Mouse (Mus musculus) T-helper 2 cell (primary cell): Measurements from ENCODE around the gene Gm28374.
"Not testable (repeated sequence)": the region's sequence is repeated elsewhere in the genome, so short reads cannot be mapped to it uniquely, and the experiment has no call there.

Experiments used
- in situ Hi-C: fragments of 300-600 bp; cut with MboI, MseI; formaldehyde crosslinking; loops from one replicate; pipeline ENCODE4 v1.15.1; 2025; ENCODE audit warnings: high pct_unique_total_duplicates

Gene Gm28374

DNA sequence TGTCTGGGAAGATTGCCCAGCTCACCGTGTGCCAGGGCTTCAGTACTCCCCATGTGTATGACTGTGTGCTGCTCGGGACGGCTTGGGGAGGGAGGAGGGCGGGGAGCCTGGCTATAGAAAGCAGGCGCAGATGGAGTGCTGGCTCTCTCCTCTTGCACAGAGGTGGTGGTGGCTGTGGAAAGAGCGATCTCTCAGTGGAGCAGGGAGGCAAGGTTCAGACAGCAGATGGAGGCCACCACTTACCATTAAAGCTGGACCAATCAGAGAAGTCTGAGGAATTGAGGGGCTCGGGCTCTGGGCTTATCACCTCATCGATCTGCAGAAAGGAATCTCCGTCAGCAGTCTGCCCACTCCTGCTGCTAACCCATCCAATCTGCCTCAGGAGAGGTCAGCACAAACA, at the start of gene Gm28374:
Gene Gm28374, minus strand, starts transcription at position 101 of the 400 bp plus-strand sequence.
- in situ Hi-C loops, result loop anchor here (10.0 kb wide), 1 partner anchor 1133 kb away; the partner anchor contains the start of gene Cox8a

DNA sequence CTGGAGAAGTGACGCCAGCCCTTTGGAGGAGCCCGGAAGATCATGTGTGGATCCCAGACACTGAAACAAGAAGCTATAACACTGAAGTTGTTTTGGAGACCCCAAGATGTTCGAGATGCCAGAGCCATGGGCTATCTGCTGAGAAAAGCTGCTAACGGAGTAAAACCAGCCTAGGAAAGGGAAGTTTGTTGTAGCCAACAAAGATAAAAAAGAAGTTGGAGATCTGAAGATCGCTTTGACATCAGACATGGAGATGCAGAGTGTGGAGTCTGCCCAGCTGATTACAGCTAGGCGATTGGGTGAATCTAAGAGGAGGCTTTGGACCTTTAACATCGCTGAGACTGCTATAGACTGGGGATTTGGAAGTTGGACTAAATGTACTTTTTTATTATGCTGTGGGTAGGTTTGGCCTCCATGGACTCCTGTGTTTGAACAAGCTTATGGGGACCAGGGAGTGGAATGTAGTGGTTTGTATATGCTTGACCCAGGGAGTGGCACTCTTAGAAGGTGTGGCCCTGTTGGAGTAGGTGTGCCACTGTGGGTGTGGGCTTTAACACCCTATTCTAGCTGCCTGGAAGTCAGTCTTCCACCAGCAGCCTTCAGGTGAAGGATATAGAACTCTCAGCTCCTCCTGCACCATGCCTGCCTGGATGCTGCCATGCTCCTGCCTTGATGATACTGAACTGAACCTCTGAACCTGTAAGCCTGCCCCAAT, 48.5 kb upstream of the Gm28374 start:
- in situ Hi-C loops, result not testable (repeated sequence)

DNA sequence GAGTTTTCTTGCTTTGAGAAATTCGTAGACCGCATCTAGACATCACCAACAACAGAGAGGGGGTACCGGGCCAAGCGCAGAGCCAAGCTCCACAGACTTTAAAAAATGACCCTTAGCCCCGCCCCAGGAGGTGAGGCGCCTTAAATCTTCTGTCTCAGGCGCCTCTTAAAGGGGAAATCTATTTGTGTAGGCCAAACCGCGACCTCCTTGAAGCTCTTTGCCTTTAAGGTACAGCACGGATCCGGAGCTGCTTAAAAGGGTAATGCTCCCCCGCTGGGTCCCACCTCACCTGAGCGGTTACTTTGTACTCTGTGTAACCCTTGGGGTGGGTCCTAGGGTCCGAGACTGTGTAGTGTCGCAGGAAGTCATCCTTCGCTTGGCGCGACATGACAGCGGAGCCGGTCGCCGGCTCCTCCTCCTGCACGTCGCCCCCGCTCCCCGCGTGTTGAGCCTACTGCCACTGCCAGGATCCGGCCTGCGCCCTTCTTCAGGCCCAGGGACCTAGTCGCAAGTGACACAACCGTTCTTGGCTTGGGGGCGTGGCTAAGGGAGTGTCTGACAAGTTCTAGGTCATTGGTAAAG, 45.8 kb upstream of the Gm28374 start, which contains the start of gene Snx15:
Gene Snx15, minus strand, starts transcription at position 545 of the 582 bp plus-strand sequence.
- in situ Hi-C loops, result no loop called here

DNA sequence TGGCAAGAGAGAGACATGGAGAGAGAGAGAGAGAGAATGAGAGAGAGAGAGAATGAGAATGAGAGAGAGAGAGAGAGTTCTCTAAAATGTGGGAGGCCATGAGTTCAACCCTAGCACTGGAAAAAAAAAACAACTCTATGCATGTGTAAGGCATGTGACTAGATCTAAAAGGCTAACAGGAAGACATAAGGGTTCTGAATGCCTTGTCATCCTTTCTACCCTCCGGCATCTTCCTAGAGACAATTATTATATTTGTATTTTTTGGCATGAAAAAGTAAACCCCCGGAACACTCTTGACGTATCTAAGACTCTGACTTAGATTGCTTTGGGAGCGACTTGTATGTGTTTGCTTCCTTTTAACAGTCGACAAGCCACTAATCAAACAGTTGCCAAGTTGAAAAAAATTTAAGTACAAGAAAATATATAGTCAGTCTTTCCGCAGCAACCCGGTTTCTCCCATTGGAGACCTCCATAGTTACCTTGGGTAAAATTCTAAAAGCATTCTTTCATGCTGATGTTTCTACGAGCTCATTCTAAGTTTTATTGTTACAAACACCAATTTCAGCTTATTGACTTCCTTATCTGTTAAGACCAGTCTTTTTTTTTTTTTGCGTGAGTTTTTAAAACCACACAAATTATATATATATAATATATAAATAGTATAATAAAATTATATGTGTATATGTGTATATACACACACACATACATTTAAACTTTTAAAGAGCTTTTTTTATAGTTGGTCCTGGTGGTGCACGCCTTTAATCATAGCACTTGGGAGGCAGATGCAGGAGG, 44.9 kb upstream of the Gm28374 start:
- in situ Hi-C loops, result no loop called here

DNA sequence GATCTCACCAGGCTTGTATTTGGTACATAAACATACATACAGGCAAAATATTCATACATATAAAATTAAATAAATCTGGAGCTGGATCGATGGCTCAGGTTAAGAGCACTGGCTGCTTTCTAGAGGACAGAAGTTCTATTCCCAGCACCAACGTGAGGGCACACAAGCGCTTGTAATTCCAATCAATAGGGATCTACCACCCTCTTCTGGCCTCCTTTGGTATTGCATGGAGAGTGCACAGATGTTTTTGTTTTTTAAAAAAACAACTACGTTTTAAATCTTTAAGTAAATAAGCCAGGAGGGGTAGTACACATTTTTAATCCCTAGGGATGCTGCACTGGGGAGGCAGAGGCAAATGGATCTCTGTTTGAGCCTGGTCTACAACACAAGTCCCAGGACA, 44.2 kb upstream of the Gm28374 start:
- in situ Hi-C loops, result no loop called here

DNA sequence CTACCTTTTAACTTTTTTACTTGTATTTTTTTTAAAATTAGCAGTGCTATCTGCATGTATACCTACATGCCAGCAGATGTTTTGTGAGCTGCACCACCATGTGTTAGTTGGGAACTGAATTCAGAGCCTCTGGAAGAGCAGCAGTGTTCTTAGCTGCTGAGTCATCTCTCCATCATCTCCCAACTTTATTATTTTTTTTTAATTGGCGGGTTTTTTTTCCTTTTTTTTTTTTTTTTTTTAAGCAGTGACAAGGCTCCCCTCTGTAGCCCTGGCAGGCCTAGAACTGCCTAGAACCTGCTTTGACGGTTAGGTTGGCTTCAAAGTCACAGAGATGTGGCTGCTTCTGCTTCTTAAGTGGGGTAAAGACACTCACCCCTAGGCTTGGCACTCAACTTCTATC, 42.8 kb upstream of the Gm28374 start:
- in situ Hi-C loops, result loop anchor here (5.0 kb wide), 1 partner anchor 163 kb away; the partner anchor contains the start of gene Pola2

DNA sequence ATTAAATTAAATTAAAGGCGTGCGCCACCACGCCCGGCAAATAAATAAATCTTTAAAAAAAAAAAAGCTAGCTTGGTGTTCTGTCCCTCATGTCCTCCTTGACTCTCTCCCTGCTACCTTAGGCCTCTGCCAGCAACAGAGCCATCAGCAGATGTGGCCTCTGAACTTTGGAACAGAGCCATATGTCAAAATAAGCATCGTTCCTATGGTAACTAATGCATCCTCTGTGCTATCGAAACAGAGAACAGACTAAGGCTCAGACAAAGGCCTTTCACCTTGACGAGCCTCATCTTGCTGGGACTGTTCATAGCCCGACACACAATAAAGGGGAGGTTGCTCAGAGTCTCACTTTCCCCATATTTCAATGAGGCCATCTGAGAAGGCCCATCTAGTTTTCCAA, 41.3 kb upstream of the Gm28374 start:
- in situ Hi-C loops, result loop anchor here (5.0 kb wide), 1 partner anchor 161 kb away; the partner anchor contains the start of gene Pola2

DNA sequence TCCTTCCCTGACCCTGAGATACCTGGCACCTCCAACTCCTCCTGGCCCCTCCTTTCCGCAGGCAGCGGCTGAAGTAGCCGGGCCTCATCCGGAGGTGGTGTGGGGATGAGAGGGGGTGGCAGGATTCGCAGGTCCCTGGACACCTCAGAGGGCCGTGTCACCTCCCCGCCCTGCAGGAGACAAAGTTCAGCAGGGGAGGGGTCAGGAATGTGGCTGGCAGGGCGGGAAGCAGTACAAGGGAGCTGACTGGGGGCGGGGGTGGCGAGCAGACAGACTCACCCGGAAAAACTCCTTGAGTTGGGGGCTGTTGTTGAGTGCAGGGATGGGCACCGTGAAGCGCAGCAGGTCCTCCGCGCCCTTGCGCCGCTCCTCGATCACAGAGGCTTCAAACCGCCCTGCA, 39.7 kb upstream of the Gm28374 start:
- in situ Hi-C loops, result loop anchor here (5.0 kb wide), 1 partner anchor 159 kb away; the partner anchor contains the start of gene Pola2

DNA sequence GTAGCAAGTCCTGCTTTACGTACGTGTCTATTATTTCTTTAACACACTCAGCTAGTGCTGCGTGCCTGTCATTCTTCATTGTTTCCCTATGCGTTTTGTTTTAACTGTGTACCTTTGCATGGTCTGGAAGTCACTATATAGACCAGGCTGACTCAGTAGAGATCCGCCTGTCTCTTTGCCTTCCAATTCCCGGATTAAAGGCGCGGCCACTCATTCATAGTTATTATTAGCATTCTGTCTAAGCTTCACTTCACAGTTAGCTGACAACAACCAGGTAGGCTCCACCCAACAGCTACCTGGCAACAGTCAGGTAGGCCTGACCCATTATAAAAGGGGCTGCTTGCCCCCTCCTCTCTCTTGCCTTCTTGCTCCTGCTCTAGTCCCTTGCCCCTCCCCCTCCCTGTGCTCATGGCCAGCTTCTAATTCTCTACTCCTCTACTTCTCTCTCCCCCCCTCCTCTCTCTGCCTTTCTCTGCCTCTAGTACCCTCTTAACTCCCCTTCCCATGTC, 36.7 kb upstream of the Gm28374 start:
- in situ Hi-C loops, result loop anchor here (5.0 kb wide), 1 partner anchor 61 kb away; the partner anchor contains the start of genes Fau and Mrpl49

DNA sequence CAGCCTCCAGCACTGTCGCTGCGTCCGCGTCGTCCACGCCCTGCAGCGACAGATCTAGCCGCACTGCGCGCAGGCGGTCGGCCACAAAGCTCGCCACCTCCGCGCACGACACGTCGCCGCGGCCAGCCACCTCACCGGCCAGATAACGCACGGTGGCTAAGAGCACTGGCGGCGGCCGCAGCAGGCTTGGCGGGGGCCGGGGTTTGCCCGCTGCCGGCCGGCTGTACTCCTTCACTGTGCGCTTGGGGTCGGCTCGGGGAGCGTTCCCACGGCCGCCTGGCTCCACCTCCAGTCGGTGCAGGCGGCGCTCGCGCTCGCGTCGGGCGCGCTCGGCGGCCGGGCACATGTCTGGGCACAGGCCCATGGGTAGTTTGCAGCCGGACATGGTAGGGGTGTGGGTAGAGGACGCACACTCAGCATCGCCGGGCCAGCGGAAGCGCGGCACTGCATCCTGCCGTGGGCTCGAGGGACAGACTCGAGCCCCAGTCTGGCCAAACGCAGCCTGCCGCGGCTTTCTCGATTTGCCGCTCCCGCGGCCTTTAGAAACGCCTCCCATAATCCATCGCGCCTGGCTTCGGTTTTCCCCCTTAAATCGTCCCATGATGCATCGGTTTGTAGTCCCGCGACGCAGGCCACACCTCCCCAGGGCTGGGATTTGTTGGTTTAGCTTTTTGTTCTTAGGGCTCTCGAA, 36.1 kb upstream of the Gm28374 start, which contains the start of gene Sac3d1:
Gene Sac3d1, minus strand, starts transcription at position 665 of the 691 bp plus-strand sequence.
- in situ Hi-C loops, result loop anchor here (5.0 kb wide), 1 partner anchor 61 kb away; the partner anchor contains the start of genes Fau and Mrpl49

DNA sequence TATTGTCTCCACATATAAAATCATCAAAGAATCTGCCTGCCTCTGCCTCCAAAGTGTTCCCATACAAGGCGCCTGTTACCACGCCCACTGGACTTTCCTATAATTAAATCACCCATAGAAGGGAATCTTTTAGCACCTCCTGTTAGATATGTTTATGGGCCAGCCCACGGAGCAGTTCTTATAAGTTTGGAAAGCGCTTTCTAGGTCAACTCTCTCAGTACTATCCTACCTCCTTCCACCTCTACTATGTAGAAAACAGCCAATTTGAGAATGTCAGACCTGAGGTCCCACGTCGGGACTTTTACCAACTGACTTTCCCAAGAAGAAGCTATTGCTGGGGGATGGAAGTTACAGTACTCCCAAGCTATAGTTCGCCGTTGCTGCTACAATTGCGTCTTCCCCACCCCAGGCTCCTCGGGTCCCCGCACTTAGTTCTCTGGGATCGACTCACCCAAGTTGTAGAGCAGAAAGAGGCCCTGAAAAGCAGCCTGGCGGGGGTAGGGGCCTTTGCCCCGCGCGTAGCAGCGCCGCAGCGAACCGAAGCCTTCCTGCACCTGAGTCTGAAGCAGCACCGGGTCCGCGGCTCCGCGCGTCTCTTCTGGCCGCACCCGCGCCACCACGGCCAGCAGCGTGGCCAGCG, 35.4 kb upstream of the Gm28374 start:
- in situ Hi-C loops, result loop anchor here (5.0 kb wide), 1 partner anchor 60 kb away; the partner anchor contains the start of genes Fau and Mrpl49

DNA sequence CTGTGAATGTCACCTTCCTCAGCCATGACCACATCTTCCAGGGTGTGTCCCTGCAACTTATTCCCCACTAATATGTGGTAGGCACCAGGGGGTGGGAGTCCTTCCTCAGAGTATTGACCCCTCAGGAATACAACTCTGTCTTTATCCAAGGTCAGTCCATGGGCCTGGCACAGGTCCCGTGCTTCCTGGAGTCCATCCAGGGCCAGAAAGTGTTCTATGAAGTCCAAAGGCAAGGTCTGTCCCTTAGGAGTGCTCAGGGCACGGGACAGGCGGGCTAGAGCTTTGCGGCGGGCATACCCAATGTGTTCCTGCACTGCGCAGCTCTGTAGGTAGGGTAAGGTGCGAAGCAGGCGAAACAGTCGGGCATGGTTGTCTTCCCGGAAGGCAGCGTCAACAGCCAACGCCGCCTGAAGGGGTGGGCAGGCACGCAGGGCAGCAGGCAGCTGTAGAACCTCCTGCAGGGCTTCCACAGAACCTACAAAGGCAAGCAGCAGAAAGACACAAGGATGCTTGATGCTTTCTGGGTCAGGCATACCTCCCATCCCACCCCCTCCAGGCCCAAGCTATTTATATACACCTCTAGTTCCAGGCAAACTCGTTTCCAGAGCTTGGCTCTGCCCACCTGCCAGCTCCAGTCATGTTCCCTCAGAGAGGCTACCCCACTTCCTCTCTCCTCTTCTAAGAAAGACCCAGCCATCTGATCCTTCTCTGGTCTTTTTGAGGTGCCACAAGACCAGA, 34.2 kb upstream of the Gm28374 start:
- in situ Hi-C loops, result loop anchor here (5.0 kb wide), 1 partner anchor 59 kb away; the partner anchor contains the start of genes Fau and Mrpl49

DNA sequence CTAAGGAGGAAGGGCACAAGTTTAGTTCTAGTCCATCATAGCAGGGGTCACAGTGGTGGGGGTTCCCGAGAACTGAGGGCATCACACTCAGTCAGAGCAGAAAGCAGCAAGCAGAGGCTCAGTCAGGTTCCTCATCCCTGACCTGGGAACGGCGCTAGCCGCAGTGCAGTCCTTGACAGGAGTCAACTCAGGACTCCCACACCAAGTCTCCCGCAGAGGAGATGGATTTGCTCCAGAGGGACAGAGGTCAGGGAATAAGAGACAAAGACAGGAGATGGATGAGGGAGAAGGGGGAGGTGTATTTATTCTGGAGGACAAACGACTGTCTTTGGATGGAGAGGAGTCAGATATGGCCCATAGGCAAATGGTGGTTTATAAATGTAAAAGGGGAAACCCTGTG, 31.1 kb upstream of the Gm28374 start:
- in situ Hi-C loops, result no loop called here

DNA sequence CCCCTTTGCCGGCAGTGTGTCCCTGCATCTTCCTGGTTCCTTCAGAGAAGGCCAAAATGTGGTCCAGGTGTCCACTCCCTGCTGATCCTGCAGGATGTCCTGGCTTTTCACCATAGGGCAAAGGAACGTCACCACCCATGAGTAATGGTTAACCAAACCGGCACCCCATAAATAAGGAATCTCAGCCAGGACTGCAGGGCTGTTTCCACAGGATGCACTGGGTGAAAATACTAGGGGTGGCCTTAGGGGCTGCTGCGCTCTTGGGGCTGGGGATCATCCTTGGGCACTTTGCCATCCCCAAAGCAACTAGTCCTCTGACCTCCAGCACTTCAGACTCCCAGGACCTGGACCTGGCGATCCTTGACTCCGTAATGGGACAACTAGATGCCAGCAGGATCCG, 23.5 kb upstream of the Gm28374 start, which contains the start of gene Naaladl1:
Gene Naaladl1, plus strand, starts transcription at position 197 of the 400 bp plus-strand sequence.
- in situ Hi-C loops, result no loop called here

DNA sequence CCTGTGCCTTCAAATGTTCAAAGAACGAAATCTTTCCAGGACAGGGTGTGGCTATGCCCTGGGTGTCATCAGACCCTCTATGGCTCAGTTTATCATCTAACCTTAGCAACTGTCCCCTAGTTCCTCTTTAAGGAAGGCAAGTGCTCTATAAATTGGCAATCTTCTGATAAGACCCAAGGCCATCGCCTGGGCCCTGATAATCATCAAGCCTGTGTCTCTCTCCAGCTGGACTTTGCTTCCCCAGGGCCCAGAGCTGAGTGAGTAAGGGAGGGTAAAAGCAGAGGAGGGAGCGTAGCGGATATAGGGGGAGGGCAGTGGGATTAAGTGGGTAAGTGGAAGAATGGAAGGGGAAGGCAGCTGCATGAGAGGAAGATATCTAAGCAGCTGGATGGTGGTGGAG, 22.4 kb upstream of the Gm28374 start:
- in situ Hi-C loops, result no loop called here

DNA sequence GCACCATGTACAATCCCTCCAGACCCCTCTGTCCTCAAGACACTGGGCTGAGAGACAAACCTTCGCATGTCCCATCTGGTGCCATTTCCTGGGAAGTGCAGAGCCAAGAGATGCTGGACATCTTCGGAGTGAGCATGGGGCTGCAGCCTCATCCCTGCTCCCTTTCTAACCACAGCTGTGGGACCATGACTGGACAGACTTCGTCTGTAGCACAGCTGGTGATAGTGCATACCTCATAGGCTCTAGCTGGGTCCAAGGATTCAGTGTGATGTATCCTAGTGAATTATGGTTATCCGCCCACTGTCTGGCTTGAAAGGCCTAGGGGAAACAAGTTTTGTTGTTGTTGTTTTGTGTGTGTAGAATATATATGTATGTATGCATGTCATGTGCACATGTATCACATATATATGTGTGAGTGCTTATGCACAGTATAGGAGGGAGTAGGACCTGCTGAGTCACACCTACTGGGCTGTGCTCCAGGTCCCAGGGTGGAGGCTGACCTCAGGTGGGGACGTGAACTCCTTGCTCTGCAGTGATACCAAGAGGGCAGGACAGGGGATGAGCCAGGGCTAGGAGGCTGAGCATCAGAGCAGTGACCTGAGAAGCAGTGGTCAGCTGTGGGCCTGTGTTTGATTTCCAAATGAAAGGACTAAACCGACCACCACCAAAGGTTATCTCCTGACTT, 20.3 kb upstream of the Gm28374 start:
- in situ Hi-C loops, result no loop called here

DNA sequence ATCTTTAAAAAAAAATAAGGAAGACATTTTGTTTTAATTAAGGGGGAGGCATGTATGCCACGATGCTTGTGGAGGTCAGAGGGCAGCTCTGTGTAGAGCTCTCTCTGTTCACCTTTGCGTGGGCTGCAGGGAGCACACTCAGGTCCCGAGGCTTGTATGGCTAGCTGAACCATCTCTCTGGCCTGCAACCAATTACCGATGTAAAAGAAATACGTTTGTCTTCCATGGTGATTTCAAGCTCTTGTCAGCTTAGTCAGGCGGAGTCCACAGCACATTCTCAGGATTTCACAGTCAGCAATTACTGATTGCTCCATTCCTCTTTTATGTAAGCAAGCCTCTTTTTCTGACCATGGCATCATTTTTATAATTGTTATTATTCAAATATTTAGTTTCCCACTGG, 19.1 kb upstream of the Gm28374 start:
- in situ Hi-C loops, result no loop called here

DNA sequence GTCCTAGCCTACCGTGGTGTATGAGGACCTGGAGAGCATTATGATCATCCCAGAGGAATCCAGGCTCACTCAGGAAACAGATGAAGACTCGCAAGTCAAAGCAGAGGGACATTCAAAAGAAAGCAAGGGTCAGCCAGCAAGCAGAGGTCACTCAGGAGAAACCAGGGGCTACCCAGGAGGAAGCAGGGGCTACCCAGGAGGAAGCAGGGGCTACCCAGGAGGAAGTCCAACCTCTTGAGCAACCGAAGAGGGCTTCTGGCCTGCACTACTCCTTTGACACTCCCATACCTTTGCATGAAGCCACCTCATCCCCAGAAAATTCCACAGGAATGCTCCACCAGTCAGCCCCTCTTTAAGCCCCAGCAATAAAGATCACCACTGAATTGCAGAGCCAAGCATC, 15.8 kb upstream of the Gm28374 start:
- in situ Hi-C loops, result no loop called here

DNA sequence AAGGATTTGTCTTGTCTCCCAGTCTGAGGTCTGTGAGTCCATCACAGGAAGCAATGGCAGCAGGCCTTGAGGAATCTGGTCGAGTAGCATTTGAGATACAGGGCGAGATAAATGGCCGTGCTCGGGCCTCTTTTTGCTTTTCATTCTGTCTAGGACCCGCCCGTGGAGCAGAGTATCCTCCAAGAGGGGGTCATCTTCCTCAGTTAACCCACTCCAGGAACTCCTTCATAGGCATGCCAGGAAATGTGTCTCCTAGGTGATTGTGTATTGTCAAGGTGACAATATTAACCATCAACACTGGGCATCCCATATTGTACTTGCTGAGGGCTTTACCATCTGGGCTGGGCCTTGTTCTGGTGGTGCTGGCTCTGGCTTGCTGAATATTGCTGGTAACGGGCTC, 12.1 kb upstream of the Gm28374 start, which contains the start of gene AC131692.1:
Gene AC131692.1, plus strand, starts transcription at position 301 of the 400 bp plus-strand sequence.
- in situ Hi-C loops, result no loop called here
